Mouse (Mus musculus): ENCODE results near the gene Crebrf. TPM values are rescaled to one million over a fixed set of nuclear protein-coding genes. Genes with fewer than 3 reads are reported as not detected.

Gene Crebrf
- total and polyA plus RNA-seq, 3 experiments = 1.3 to 3.8 TPM; not detected in 1

DNA sequence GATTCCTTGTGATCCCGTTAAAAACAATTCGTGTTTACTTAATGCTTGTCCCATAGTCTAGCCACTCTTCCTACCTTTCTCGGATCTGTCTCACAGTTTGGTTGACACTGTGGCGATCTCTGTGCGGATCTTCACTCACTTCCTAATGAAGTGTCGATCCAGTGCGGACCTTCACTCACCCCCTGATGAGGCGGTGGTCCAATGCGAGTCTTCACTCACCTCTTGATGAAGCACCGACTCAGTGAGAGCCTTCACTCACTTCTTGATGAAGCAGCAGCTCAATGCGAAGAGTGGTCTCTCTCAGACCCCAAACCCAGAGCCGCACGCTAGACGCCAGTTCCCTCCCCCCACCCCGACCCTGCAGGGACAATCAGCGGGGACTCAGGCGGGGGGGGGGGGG is 110.7 kb downstream of the Crebrf start:
- Histone ChIP-seq H3K36me3 (ENCODE audit: control insufficient read depth in 1 of 2, insufficient read depth in 2 of 2, low read length in 2 of 2) (no peaks in the 10 kb centered on the region), H3K4me3 (ENCODE audit: control insufficient read depth in 1 of 2, insufficient read depth in 1 of 2, low read depth in 2 of 2, low read length in 2 of 2) (no peak overlapping the region), H3K9ac (ENCODE audit: control insufficient read depth, low read depth, low read length, poor library complexity, severe bottlenecking) (no peak overlapping the region), H3K9me3 (replicated peaks; ENCODE audit: insufficient read depth, low read length) (no peaks in the 10 kb centered on the region), H3K27me3 (ENCODE audit: control insufficient read depth in 1 of 2, insufficient read depth in 2 of 2, low read length in 2 of 2) (peaks cover 0 to 8% of the 10 kb centered on the region in 2 experiments; a peak in 3 of 4 replicates), H3K79me2 (ENCODE audit: control insufficient read depth, insufficient read depth, low read length, poor library complexity) (no peaks in the 10 kb centered on the region), H3K4me1 (ENCODE audit: control insufficient read depth in 1 of 2, insufficient read depth in 2 of 2, low read length in 2 of 2) (0 out of 4 replicates have a peak, but pooled peaks cover 0 to 2% of the 10 kb centered on the region in 2 experiments), H3K27ac (ENCODE audit: control insufficient read depth, low read depth, low read length) (no peak overlapping the region)
- no peak for DNase-seq (ENCODE audit: low read depth, low spot score)
- TF ChIP-seq CTCF (IDR thresholded peaks at IDR 0.05 in 2 of 3, conservative IDR thresholded peaks at IDR 0.05 in 1 of 3; ENCODE audit: control insufficient read depth in 1 of 3, insufficient read depth in 1 of 3, low read depth in 2 of 3, low read length in 3 of 3, poor library complexity in 1 of 3, severe bottlenecking in 1 of 3) = no peak
- no peak for TF ChIP-seq TAL1 (IDR thresholded peaks at IDR 0.05; ENCODE audit: low read length)
- TF ChIP-seq ZC3H11A (IDR thresholded peaks at IDR 0.05; ENCODE audit: low read depth, low read length) = no peak
- no peak for TF ChIP-seq TCF12 (IDR thresholded peaks at IDR 0.05; ENCODE audit: low read depth, low read length)
- TF ChIP-seq ELF1 (IDR thresholded peaks at IDR 0.05; ENCODE audit: low read depth, low read length) = no peak
- TF ChIP-seq RAD21 (IDR thresholded peaks at IDR 0.05; ENCODE audit: low read depth, low read length) = no peak
- TF ChIP-seq MEF2A (IDR thresholded peaks at IDR 0.05; ENCODE audit: extremely low read depth, insufficient replicate concordance, low read depth, low read length, poor library complexity, severe bottlenecking) = no peak
- TF ChIP-seq MYC (IDR thresholded peaks at IDR 0.05; ENCODE audit: low read depth, low read length) = no peak
- TF ChIP-seq HCFC1 (IDR thresholded peaks at IDR 0.05; ENCODE audit: low read depth, low read length) = no peak
- TF ChIP-seq E2F4 (IDR thresholded peaks at IDR 0.05; ENCODE audit: borderline replicate concordance, low read depth, low read length) = no peak
- no peak for TF ChIP-seq POLR2AphosphoS2 (IDR thresholded peaks at IDR 0.05; ENCODE audit: low read length)
- no peak for TF ChIP-seq USF2 (IDR thresholded peaks at IDR 0.05; ENCODE audit: borderline replicate concordance in 1 of 2, insufficient read depth in 1 of 2, low read depth in 1 of 2, low read length in 2 of 2)
- no peak for TF ChIP-seq TBP (IDR thresholded peaks at IDR 0.05; ENCODE audit: low read depth, low read length)

Other genes starting within 250 kb of the Crebrf start
- gene Ergic1, start 154.2 kb upstream of the Crebrf start, total RNA-seq (2012; rRNA removed) = 73.8 and 78.5 TPM in 2 replicates
- gene Ergic1, start 154.2 kb upstream of the Crebrf start, polyA plus RNA-seq (2012; ENCODE audit: insufficient read depth in 1 of 2, insufficient read length in 2 of 2, low read depth in 1 of 2, low replicate concordance in 2 of 2, missing spikeins in 1 of 2) = 100 to 1,000 TPM in 1 of 2 experiments, 10 to 100 TPM in 1; 95.6 to 730 TPM
- 0.96 and 1.0 TPM in 2 replicates for gene Dusp1, start 153.5 kb upstream of the Crebrf start, total RNA-seq (2012; rRNA removed)
- 1 to 10 TPM in 1 of 2 experiments, not detected in 1; 5.0 TPM for gene Dusp1, start 153.5 kb upstream of the Crebrf start, polyA plus RNA-seq (2012; ENCODE audit: insufficient read depth in 1 of 2, insufficient read length in 2 of 2, low read depth in 1 of 2, low replicate concordance in 2 of 2, missing spikeins in 1 of 2)
- gene Atp6v0e, start 52.4 kb upstream of the Crebrf start, total RNA-seq (2012; rRNA removed) = 163 and 173 TPM in 2 replicates
- gene Atp6v0e, start 52.4 kb upstream of the Crebrf start, polyA plus RNA-seq (2012; ENCODE audit: insufficient read depth in 1 of 2, insufficient read length in 2 of 2, low read depth in 1 of 2, low replicate concordance in 2 of 2, missing spikeins in 1 of 2) = 100 to 1,000 TPM in 1 of 2 experiments, not detected in 1; 200 TPM
- gene Bnip1, start 65.4 kb downstream of the Crebrf start, total RNA-seq (2012; rRNA removed) = 34.8 and 44.1 TPM in 2 replicates
- gene Bnip1, start 65.4 kb downstream of the Crebrf start, polyA plus RNA-seq (2012; ENCODE audit: insufficient read depth in 1 of 2, insufficient read length in 2 of 2, low read depth in 1 of 2, low replicate concordance in 2 of 2, missing spikeins in 1 of 2) = 10 to 100 TPM in 1 of 2 experiments, not detected in 1; 44.2 TPM
- not detected in 2 replicates for gene Nkx2-5, start 129.4 kb downstream of the Crebrf start, total RNA-seq (2012; rRNA removed)
- gene Nkx2-5, start 129.4 kb downstream of the Crebrf start, polyA plus RNA-seq (2012; ENCODE audit: insufficient read depth in 1 of 2, insufficient read length in 2 of 2, low read depth in 1 of 2, low replicate concordance in 2 of 2, missing spikeins in 1 of 2) = not detected
- 10.6 and 10.8 TPM in 2 replicates for gene Kifc5b, start 201.4 kb downstream of the Crebrf start, total RNA-seq (2012; rRNA removed)
- gene Kifc5b, start 201.4 kb downstream of the Crebrf start, polyA plus RNA-seq (2012; ENCODE audit: insufficient read depth in 1 of 2, insufficient read length in 2 of 2, low read depth in 1 of 2, low replicate concordance in 2 of 2, missing spikeins in 1 of 2) = 100 to 1,000 TPM in 1 of 2 experiments, 10 to 100 TPM in 1; 45.4 to 111 TPM
- 2.9 and 3.0 TPM in 2 replicates for gene Phf1, start 217.4 kb downstream of the Crebrf start, total RNA-seq (2012; rRNA removed)
- 1 to 10 TPM in 1 of 2 experiments, not detected in 1; 9.5 TPM for gene Phf1, start 217.4 kb downstream of the Crebrf start, polyA plus RNA-seq (2012; ENCODE audit: insufficient read depth in 1 of 2, insufficient read length in 2 of 2, low read depth in 1 of 2, low replicate concordance in 2 of 2, missing spikeins in 1 of 2)
- 54.2 and 66.8 TPM in 2 replicates for gene Cuta, start 223.9 kb downstream of the Crebrf start, total RNA-seq (2012; rRNA removed)
- gene Cuta, start 223.9 kb downstream of the Crebrf start, polyA plus RNA-seq (2012; ENCODE audit: insufficient read depth in 1 of 2, insufficient read length in 2 of 2, low read depth in 1 of 2, low replicate concordance in 2 of 2, missing spikeins in 1 of 2) = 100 to 1,000 TPM in 1 of 2 experiments, not detected in 1; 220 TPM
- gene Syngap1, start 225.6 kb downstream of the Crebrf start, total RNA-seq (2012; rRNA removed) = 2.7 TPM in 2 replicates
- gene Syngap1, start 225.6 kb downstream of the Crebrf start, polyA plus RNA-seq (2012; ENCODE audit: insufficient read depth in 1 of 2, insufficient read length in 2 of 2, low read depth in 1 of 2, low replicate concordance in 2 of 2, missing spikeins in 1 of 2) = 10 to 100 TPM in 1 of 2 experiments, not detected in 1; 24.6 TPM

Measured in MEL (cell line).